In genomic region chr8:110931176-110931939, GRCm38 (mm10) we compare ENCODE assay signal across 10 mouse cellular contexts. TPM values are rescaled to one million over a fixed set of nuclear protein-coding genes. Genes with fewer than 3 reads are reported as not detected.
DNase-seq lines count a peak whose midpoint lies in the region; ATAC-seq lines count a peak whose summit lies in the region.
"Had no signal": no experiment of that assay in that cellular context is flagged by ENCODE, and none has a peak within 500 bp of the region (broad histone marks: within the 10 kb centered on the region; RNA-seq: fewer than 3 reads in every experiment).

No protein-coding gene starts in this region.

- peak overlapping the region; percentile 75 for H3K27ac ChIP-seq in heart, embryonic 10.5 days
- H3K27ac ChIP-seq: neural tube, embryonic 13.5 days had no signal

- H3K27me3 ChIP-seq in heart, embryonic 10.5 days (ENCODE audit: insufficient read depth, poor library complexity, severe bottlenecking), result no peaks in the 10 kb centered on the region
- H3K27me3 ChIP-seq: neural tube, embryonic 13.5 days; Patski had no signal

- H3K36me3 ChIP-seq in heart, embryonic 10.5 days, result no peaks in the 10 kb centered on the region

- peaks cover 53% of the 10 kb centered on the region for H3K4me1 ChIP-seq in heart, embryonic 10.5 days

- peak; percentile 83 for DNase-seq in ovary, adult 18-20 months (ENCODE audit: low spot score)
- no peak for DNase-seq in ovary, postnatal 10 days (ENCODE audit: low spot score)
- DNase-seq in cerebellum, adult 9-10 months, result peak; percentile 91
- DNase-seq in heart, embryonic 10.5 days (ENCODE audit: low spot score), result peak; percentile 93
- peak; percentile 77 to 84 for DNase-seq in kidney, postnatal 36 days
- no peak for DNase-seq in B cell, adult 2 months

- no peaks in the 10 kb centered on the region for H3K9me3 ChIP-seq in heart, embryonic 10.5 days
- H3K9me3 ChIP-seq: neural tube, embryonic 13.5 days had no signal

- H3K4me3 ChIP-seq in heart, embryonic 10.5 days, result peak overlapping the region; percentile 32
- H3K4me3 ChIP-seq: neural tube, embryonic 13.5 days had no signal

- peak; percentile 78 for ATAC-seq in megakaryocyte-erythroid progenitor cell, adult 5-6 weeks (replicated peaks; ENCODE audit: low FRiP score, low TSS enrichment, poor library complexity, severe bottlenecking)
- ATAC-seq in monocyte, adult 5-6 weeks (replicated peaks; ENCODE audit: insufficient number of reproducible peaks, low FRiP score, low TSS enrichment, poor library complexity, severe bottlenecking), result no peak
- ATAC-seq: Patski had no signal

- WGBS in heart, embryonic 10.5 days, result 43% methylated on average over 12 of the region's 12 CpGs

RNA-seq across cellular contexts. Expression of gene St3gal2, which starts 11.6 kb away (rescaled TPM):
- polyA plus RNA-seq in heart, embryonic 10.5 days (2016; fragmentation: Nextera tagmentation; extraction: Ambion mirVana), result 23.2 and 30.2 TPM in 2 replicates
- 12.5 and 13.1 TPM in 2 replicates for total RNA-seq in megakaryocyte-erythroid progenitor cell, adult 5-6 weeks (2014; fragmentation: Nextera tagmentation)
- 2.0 and 17.0 TPM in 2 replicates for total RNA-seq in megakaryocyte-erythroid progenitor cell, adult 5-6 weeks (2017)
- total RNA-seq in monocyte, adult 5-6 weeks (2017), result 3.6 to 10.5 TPM (median 5.7 TPM) in 3 replicates

RNA-seq across cellular contexts. Expression of gene Fuk, which starts 29.1 kb away (rescaled TPM):
- polyA plus RNA-seq in heart, embryonic 10.5 days (2016; fragmentation: Nextera tagmentation; extraction: Ambion mirVana), result 10.4 and 11.2 TPM in 2 replicates
- 5.1 and 10.8 TPM in 2 replicates for total RNA-seq in megakaryocyte-erythroid progenitor cell, adult 5-6 weeks (2014; fragmentation: Nextera tagmentation)
- 2.1 and 2.9 TPM in 2 replicates for total RNA-seq in megakaryocyte-erythroid progenitor cell, adult 5-6 weeks (2017)
- total RNA-seq in monocyte, adult 5-6 weeks (2017), result 2.9 to 7.2 TPM (median 2.9 TPM) in 3 replicates

Comparison
In these comparisons a context has a peak if more than half of its experiments do, and no peak if none do; other contexts are left out.
1. DNase-seq: peak in ovary, adult 18-20 months (single experiment), cerebellum, adult 9-10 months (single experiment), heart, embryonic 10.5 days (single experiment) and kidney, postnatal 36 days (2 of 2); none in ovary, postnatal 10 days (single experiment) and B cell, adult 2 months (0 of 2).